Mouse (Mus musculus) large intestine, adult 2 months (tissue): ENCODE measurements around the gene Rab3d. TPM values are rescaled to one million over a fixed set of nuclear protein-coding genes. Genes with fewer than 3 reads are reported as not detected.

ENCODE experiments used
- DNase-seq: peaks from one replicate; pipeline ENCODE4 v3.0.0-alpha.2; 2012; ENCODE audit warnings: low read depth, low spot score
- WGBS: fragments of 180-500 bp; shearing (Covaris S2); methylation state at CpG from one replicate; pipeline ENCODE4 v1.1.7; 2018; 5-methylcytosine and 5-hydroxymethylcytosine counted together
- polyA plus RNA-seq: library from polyadenylated mRNA; depleted of rRNA; stranded (reverse); fragments of >200 nt; gene quantifications from 2 replicates; pipeline ENCODE4 v1.2.3, GENCODE M21; 2012; rRNA removed

The Rab3d gene
- 70.2 and 84.5 TPM in 2 replicates for polyA plus RNA-seq

- DNase-seq, result peak; percentile 85
- under 1% methylated on average over 36 of the region's 36 CpGs for WGBS
Measured at GRCm38 (mm10) chr9:21918035-21918592, at the start of gene Rab3d. Gene Rab3d (minus strand): TSS chr9:21918192.

- 39% methylated on average over 8 of the region's 8 CpGs for WGBS
- DNase-seq, result no peak
Measured at GRCm38 (mm10) chr9:21963417-21963816, 45.4 kb upstream of the Rab3d start, which contains the start of gene Epor. Gene Epor (minus strand): TSS chr9:21963506.

DNA sequence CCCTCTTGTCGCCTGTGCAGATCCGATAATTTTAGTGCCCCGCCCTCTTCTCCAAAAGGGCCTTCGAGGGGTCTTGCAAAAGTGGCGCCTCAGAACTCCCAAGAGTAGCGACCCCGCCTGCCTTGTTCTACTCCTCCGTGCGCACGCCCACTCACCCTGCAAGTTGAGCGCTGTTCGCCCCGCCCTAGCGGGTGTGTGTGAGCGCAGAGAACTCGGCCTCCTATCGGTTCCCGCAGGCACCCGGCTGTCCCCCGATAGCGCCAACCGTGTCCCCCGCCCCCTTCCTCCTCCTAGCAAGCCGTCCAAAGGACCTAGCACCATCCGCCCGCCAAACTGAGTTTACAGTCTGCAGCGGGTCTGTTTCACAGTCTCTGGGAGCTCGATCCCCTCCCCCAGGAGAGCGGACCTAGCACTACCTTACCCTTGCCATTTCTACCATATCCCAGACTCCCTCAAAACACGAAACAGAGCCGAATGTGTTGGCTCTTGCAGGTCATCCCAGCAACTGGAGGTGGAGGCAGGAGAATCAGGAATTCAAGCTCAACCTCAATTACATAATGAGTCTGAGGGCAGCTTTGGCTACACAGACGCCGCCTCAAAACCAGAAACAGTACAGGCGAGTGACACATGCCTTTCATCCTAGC is 44.5 kb upstream of the Rab3d start:
- 3% methylated on average over 34 of the region's 34 CpGs for WGBS
- no peak for DNase-seq

DNA sequence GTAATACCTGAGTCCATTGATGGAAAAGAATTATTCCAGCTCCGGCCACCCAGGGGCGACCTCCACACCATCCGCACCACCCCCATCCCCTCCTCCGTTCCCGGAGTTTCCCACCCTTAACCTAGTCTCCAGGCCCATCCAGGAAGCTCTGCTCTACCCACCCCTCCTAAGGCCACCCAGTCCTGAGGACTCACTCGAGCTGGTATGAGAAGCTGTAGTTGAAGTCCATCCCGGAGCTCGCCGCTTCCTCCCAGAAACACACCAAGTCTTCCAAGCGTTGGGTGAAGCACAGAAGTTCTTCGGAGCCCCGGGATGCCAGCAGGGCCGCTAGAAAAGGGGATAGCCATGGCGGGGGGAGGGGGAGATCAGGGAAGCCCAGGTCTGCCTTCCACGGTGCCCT is 44.0 kb upstream of the Rab3d start:
- no peak for DNase-seq
- under 1% methylated on average over 15 of the region's 15 CpGs for WGBS

DNA sequence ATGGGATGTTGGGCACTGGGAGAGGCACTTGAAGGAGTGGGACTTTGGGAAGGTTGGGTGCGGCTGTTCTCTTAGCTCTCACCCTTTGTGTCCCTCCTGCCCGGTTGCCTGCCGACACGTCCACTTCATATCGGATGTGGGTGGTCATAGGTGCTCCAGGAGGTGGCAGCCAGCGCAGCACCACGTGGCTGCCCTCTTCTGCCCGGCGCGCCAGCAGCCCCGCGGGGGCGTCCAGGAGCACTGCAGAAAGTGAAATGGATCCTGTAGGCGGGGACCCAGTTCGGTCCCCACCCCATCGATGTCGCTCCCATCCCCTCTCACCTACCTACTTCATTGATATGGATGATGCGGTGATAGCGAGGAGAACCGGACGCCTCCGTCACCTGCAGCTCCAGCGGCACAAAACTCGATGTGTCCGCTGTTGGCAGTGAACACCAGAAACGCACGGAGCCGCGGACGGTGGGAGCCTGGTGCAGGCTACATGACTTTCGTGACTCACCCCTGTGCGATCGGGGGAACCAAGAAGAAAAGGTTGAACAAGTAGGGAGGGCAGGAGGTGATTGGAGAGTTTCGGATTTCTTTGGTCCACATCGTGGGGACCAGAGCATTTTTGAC is 43.5 kb upstream of the Rab3d start:
- no peak for DNase-seq
- 6% methylated on average over 35 of the region's 35 CpGs for WGBS

- WGBS, result 34% methylated on average over 26 of the region's 26 CpGs
- DNase-seq, result no peak
Measured at GRCm38 (mm10) chr9:21960558-21961208, 42.7 kb upstream of the Rab3d start.

DNA sequence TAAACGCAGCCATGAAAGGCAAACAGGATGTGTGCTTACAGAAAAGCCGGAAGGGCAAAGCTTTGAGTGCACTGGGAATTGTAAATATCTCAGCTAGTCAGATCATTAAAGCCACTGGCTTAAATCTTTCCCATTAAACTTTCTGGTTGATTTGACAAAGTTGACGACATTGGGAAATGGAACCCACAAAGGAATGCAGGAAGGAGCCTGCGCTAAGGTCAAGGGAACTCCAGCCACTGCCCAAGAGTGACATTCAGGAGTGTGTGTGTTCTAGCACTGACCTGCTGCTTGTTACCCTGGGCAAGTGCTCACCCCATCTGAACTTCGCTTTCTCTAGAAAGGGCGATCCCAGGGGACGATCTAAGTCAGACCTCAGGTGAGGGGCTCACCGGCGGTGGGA is 42.1 kb upstream of the Rab3d start:
- DNase-seq, result no peak
- WGBS, result 60% methylated on average over 9 of the region's 9 CpGs

DNA sequence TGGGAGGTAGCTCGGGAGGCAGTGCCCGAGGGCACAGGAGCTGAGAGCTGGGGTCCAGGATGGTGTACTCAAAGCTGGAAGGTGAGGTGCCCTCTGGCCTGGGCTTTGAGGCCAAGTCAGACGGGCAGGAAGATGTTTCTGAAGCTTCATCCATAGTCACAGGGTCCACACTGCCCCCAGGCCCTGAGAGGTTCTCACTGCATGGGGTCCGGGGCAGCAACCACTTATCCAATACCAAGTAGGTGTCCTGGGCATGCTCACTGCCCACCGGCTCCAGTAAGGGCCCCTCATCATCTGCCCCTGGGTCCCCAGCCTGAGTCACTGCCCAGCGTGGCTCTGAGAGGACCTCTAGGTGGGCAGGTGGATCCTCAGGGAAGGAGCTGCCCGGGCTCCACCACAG is 41.3 kb upstream of the Rab3d start:
- WGBS, result 92% methylated on average over 7 of the region's 7 CpGs

GRCm38 (mm10) chr9:21958372-21958771 is 40.4 kb upstream of the Rab3d start:
- WGBS, result 69% methylated on average over 5 of the region's 5 CpGs
- DNase-seq, result no peak

More for the DNA sequence above, 41.3 kb upstream of the Rab3d start:
- DNase-seq, result no peak

DNA sequence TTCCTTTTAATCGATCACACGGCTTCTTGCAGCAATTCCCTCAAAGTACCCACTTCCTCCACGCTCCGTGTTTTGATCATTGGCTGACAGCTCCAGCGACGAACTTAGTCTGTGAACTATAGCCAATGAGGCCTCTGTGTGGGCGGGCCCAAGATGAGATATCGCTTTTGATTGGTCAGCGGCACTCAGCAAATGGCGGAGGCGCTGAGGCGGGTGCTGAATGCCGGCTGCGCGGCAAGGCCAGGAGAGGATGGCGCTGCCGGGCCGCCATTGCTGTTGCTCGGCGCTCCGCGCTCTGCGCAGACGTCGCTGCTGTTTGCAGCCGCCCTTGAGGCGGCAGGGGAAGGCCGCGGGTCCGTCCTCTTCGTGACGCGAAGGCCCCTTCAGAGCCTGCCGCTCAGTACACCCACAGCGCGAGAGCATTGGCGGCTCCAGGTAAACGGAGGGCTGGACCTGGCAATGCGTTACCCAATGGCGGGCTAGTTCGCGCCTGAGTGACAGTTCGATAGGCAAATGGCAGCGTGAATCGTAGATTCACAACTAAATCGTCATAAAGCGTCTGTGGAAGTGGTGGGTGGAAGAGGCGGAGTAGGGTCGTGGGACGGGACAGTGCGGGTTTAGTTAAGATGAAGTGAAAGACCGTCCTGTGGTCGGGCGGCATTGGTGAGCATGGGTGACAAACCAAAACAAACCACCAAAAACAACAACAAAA is 37.7 kb upstream of the Rab3d start, which contains the start of gene Swsap1:
TSS of gene Swsap1 (plus strand) at position 186 of the 712 bp plus-strand sequence.
- DNase-seq, result peak; percentile 91
- WGBS, result under 1% methylated on average over 54 of the region's 54 CpGs

DNA sequence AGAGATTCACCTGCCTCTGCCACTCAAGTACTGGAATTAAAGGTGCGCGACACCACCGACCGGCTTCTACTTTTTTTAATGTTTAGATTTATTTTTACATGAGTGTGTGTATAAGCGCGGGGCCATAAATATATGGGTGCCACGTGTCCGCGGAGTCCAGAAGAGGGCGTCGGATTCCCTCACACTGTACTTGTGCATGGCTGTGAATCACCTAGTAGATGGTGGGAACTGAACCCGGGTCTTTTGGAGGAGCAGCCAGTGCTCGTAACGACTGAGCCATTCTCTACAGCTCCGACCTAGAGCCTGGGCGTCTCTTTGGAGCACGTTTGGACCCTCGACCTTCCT is 37.2 kb upstream of the Rab3d start:
- WGBS, result under 1% methylated on average over 18 of the region's 18 CpGs
- no peak for DNase-seq

GRCm38 (mm10) chr9:21954635-21955034 is 36.6 kb upstream of the Rab3d start:
- 51% methylated on average over 3 of the region's 3 CpGs for WGBS
- DNase-seq, result no peak

- no peak for DNase-seq
- 33% methylated on average over 3 of the region's 3 CpGs for WGBS
Measured at GRCm38 (mm10) chr9:21953600-21953999, 35.6 kb upstream of the Rab3d start.

DNA sequence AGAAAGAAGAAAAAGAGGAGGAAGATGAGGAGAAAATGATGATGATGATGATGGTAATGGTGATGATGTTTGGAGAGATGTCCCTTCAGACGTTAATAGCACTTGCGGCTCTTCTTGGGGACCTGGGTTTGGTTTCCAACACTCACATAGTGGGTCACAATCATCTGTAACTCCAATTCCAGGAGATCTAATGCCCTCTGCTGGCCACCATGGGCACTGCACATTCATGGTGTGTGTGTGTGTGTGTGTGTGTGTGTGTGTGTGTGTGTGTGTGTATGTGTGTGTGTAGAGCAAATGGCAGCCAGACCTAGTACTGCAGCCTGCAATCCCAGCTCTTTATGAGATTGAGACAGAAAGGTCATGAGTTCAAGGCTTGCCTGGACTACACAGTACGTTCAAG is 34.0 kb upstream of the Rab3d start:
- WGBS, result 73% methylated on average over 3 of the region's 3 CpGs
- DNase-seq, result no peak

DNA sequence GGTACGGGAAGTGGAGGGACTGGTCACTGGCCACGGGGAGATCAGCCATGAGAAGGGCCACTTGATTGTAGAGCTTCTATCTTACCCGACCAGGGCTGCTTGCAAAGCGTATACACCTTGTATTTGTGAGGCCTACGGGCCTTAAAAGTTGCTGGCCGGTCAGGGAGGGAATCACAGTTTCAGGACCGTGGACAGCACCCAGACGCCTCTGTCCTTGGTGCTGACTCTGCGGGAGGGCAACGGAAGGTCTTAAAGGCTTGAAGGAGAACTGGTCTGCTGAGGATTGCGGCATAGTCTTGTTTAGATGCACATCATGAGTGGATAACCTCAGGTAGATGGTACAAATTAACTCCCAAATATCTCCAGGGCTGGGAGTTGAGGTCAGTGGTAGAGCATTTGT is 32.3 kb upstream of the Rab3d start:
- whole genome bisulfite sequencing, result 15% methylated on average over 11 of the region's 11 CpGs
- DNase-seq, result no peak

DNA sequence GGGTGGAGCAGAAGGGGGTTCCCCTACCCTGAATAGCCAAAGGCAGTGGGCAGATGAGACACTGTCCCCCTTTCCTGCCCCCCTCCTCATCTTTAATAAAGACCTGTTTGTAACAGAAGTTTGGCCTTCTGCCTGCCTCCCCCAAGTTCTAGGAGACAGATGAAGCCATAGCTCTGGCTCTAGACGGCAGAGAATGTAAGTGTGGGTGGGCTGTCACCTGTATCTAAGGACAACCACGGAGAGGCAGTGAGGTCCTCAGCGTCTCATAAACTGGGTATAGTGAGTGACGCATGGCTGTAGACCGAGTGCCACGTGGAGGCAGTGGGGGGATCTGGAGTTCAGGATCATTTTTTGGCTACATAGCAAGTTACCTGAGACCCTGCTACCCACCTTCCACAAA is 30.8 kb upstream of the Rab3d start:
- 65% methylated on average over 6 of the region's 6 CpGs for WGBS
- no peak for DNase-seq

DNA sequence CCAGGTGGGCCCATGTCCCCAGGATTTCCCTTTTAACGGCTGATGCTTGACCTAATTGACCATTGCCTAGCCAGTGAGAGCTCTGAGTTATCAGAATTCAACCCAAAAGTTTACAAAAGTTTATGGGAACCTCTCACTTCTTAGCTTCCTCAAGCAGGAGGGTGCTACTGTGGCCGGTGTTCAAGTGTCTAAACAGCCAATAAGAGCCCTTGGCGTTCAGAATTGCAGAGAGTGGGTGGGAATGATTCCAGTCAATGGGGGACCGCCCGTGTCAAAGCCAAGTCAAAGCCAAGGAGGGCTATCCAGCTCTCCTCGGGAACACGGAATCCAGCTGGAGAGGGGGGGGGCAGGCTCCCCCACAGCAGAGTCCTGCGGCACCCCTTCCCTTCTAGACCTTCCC is 30.2 kb upstream of the Rab3d start:
- no peak for DNase-seq
- 57% methylated on average over 8 of the region's 8 CpGs for WGBS

DNA sequence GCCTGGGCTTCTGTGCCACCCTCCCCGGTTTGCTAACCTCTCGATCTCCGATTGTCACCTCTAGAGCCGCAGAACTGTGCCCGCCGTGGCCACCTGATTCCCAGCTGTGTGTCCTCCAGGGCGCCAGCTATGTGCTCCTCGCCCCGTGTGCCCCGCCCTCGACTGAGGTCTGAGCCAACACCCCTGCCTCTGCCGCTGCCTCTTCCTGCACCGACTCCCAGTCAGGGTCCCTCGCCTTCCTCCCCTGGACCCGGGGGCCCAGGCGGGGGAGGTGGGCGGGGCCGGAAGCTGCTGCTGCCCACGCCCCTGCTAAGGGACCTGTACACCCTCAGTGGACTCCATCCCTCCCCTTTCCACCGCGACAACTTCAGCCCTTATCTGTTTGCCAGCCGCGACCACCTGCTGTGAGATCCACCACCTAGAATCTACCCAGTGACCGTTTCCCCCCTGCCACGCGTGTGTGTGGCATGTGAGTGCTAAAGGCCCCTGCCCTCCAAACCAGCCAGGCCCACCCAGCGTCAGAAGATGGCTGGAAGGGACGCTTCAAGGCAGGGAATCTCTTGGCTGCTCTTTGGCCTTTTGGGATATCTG is 29.6 kb upstream of the Rab3d start:
- DNase-seq, result no peak
- WGBS, result 9% methylated on average over 28 of the region's 28 CpGs

GRCm38 (mm10) chr9:21944267-21944666 is 26.3 kb upstream of the Rab3d start:
- whole genome bisulfite sequencing, result 21% methylated on average over 23 of the region's 23 CpGs

DNA sequence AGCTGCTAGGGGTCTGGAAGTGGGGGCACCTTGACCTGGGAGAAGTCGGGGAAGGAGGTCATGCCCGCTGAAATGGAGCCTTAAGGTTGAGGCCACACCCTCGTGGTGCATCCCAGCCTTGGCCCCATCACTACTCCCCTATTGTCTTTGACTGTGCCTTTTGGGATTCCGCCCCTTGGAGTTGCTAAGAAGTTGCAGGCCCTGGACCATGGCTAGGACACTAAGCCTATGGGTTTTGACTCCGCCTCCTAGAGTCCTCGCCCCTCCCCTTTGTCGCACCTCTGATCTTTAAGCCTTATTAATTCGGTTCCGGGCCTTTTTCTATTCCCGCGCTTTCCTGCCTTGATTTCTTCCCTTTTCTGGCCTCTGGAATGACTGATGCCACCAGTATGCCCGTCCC is 25.6 kb upstream of the Rab3d start:
- DNase-seq, result no peak
- WGBS, result 51% methylated on average over 12 of the region's 12 CpGs

More at GRCm38 (mm10) chr9:21944267-21944666, 26.3 kb upstream of the Rab3d start:
- DNase-seq, result no peak
